In the genomic region with DNA sequence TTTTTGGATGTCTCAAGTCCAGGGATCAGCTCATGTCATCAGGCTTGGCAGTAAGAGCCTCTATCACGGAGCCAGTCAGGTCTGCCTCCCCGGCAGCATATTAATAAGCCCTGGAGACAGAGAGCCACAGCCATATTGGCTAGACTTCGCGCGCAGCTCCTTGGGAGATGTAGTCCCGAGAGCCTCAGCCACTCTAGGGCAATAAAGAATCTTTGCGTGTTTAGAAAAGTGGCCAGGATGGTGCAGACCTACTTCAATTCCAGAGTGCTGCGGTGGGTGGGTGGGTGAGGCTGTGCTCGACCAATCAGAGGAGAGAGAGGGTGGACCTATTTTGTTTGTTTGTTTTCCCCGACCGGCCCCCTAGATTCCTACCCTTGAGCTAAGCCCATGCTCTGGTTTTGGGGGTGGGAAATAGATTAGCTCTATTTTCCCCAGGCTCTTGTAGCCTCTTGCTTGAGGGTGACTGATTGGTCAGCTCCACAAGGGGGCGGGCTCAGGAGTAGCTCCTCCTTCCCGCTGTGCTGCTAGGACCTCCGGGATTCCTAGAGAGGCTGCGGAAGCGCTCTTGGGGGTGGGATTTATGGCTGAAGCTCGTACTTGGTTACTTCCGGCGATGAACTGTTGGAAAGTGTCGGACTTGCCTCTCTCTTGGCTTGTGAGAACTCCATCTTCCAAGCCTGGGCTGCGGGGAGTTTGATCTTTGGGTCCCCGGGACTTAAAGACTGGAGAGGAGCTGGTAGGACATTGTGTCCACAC, we compare ENCODE assay signal across 8 mouse cellular contexts. TPM values are rescaled to one million over a fixed set of nuclear protein-coding genes. Genes with fewer than 3 reads are reported as not detected.
DNase-seq lines count a peak whose midpoint lies in the region; ATAC-seq lines count a peak whose summit lies in the region.

A gene (plus strand): TSS at position 627 of the 756 bp plus-strand sequence.

- peak; percentile 94 for ATAC-seq in hindbrain, embryonic 14.5 days (ENCODE audit: low FRiP score)

- H3K27me3 ChIP-seq in hindbrain, embryonic 14.5 days (ENCODE audit: control insufficient read depth, insufficient read depth, low read length): no peaks in the 10 kb centered on the region

- H3K27ac ChIP-seq in hindbrain, embryonic 14.5 days: peak within 1 kb of the TSS; percentile 71

- H3K36me3 ChIP-seq in hindbrain, embryonic 14.5 days (replicated peaks; ENCODE audit: control insufficient read depth, insufficient read depth): peaks cover 4% of the 10 kb centered on the region

- peak; percentile 100 for DNase-seq in R1 (ENCODE audit: low read depth, low spot score)
- peak; percentile 98 to 99 for DNase-seq in cerebellum, postnatal 25 days
- DNase-seq in frontal cortex, postnatal 25 days (ENCODE audit: low spot score in 2 of 2): peak; percentile 94 to 98
- DNase-seq in hindbrain, embryonic 14.5 days (ENCODE audit: low spot score): peak; percentile 97
- peak; percentile 97 for DNase-seq in layer of hippocampus, postnatal 36 days
- DNase-seq in lung, postnatal 36 days: peak; percentile 99
- peak; percentile 99 for DNase-seq in retina, postnatal 1 day
- DNase-seq in urinary bladder, adult 18-20 months (ENCODE audit: low spot score in 2 of 2): peak; percentile 93 to 96

- H3K4me2 ChIP-seq in hindbrain, embryonic 14.5 days (replicated peaks): peak within 1 kb of the TSS; percentile 66

- no peaks in the 10 kb centered on the region for H3K9me3 ChIP-seq in hindbrain, embryonic 14.5 days (ENCODE audit: control insufficient read depth, low read length)

- H3K9ac ChIP-seq in hindbrain, embryonic 14.5 days: peak within 1 kb of the TSS; percentile 58

- under 1% methylated on average over 22 of the region's 22 CpGs for WGBS in hindbrain, embryonic 14.5 days

- peak within 1 kb of the TSS; percentile 51 for H3K4me3 ChIP-seq in hindbrain, embryonic 14.5 days (replicated peaks; ENCODE audit: low read length)

- H3K4me1 ChIP-seq in hindbrain, embryonic 14.5 days (replicated peaks; ENCODE audit: control insufficient read depth, insufficient read depth, low read length): peaks cover 24% of the 10 kb centered on the region

RNA-seq across cellular contexts. Expression of the gene that starts here (rescaled TPM):
- polyA plus RNA-seq in hindbrain, embryonic 14.5 days (2014; fragmentation: Nextera tagmentation; extraction: Ambion mirVana): 12.0 and 15.6 TPM in 2 replicates
- total RNA-seq in layer of hippocampus, postnatal 36 days (2021): 10 to 100 TPM; 10.8 to 11.4 TPM

Comparison
In these comparisons a context has a peak if more than half of its experiments do, and no peak if none do; other contexts are left out.
1. Peak in every context shown above with its lines: DNase-seq, ATAC-seq, H3K4me3 ChIP-seq and H3K27ac ChIP-seq.